Mouse (Mus musculus): ENCODE results near the gene Serping1.

The Serping1 gene

GRCm38 (mm10) chr2:84777706-84778105 is 2.5 kb upstream of the Serping1 start:
- DNase-seq, result no peak

- DNase-seq, result peak; percentile 34 to 43
Measured at GRCm38 (mm10) chr2:84775665-84776064, 421 bp upstream of the Serping1 start.

GRCm38 (mm10) chr2:84774751-84775150 is 493 bp downstream of the Serping1 start:
- peak; percentile 84 to 87 for DNase-seq

GRCm38 (mm10) chr2:84773195-84773594 is 2.0 kb downstream of the Serping1 start:
- peak; percentile 38 to 41 for DNase-seq

- DNase-seq, result no peak
Measured at GRCm38 (mm10) chr2:84772454-84772853, 2.8 kb downstream of the Serping1 start.

- no peak for DNase-seq
Measured at GRCm38 (mm10) chr2:84770501-84770900, 4.7 kb downstream of the Serping1 start.

GRCm38 (mm10) chr2:84762818-84763217 is 12.4 kb downstream of the Serping1 start:
- no peak for DNase-seq

GRCm38 (mm10) chr2:84762295-84762694 is 12.9 kb downstream of the Serping1 start:
- no peak for DNase-seq

- DNase-seq, result no peak
Measured at GRCm38 (mm10) chr2:84761840-84762239, 13.4 kb downstream of the Serping1 start.

GRCm38 (mm10) chr2:84761309-84761708 is 13.9 kb downstream of the Serping1 start:
- DNase-seq, result no peak

GRCm38 (mm10) chr2:84760777-84761176 is 14.5 kb downstream of the Serping1 start:
- peak in 1 of 2 experiments; percentile 7 for DNase-seq

GRCm38 (mm10) chr2:84758542-84759127 is 16.6 kb downstream of the Serping1 start:
- DNase-seq, result peak; percentile 72 to 86

GRCm38 (mm10) chr2:84757026-84757682 is 18.1 kb downstream of the Serping1 start:
- peak in 1 of 2 experiments; percentile 4 for DNase-seq

GRCm38 (mm10) chr2:84756245-84756644 is 19.0 kb downstream of the Serping1 start:
- no peak for DNase-seq

- DNase-seq, result no peak
Measured at GRCm38 (mm10) chr2:84750115-84750514, 25.1 kb downstream of the Serping1 start.

- peak in 1 of 2 experiments; percentile 56 for DNase-seq
Measured at GRCm38 (mm10) chr2:84744126-84744525, 31.1 kb downstream of the Serping1 start.

GRCm38 (mm10) chr2:84743561-84743960 is 31.7 kb downstream of the Serping1 start, which contains the start of gene Gm19426:
Gm19426 (minus strand) TSS chr2:84743655.
- peak; percentile 93 to 95 for DNase-seq

- DNase-seq, result peak; percentile 86 to 92
Measured at GRCm38 (mm10) chr2:84742451-84743283, 32.6 kb downstream of the Serping1 start.

GRCm38 (mm10) chr2:84741841-84742450 is 33.3 kb downstream of the Serping1 start:
- DNase-seq, result peak in 1 of 2 experiments; percentile 70

GRCm38 (mm10) chr2:84740608-84741333 is 34.5 kb downstream of the Serping1 start:
- DNase-seq, result peak in 1 of 2 experiments; percentile 54

- DNase-seq, result peak; percentile 63 to 74
Measured at GRCm38 (mm10) chr2:84738271-84738911, 36.9 kb downstream of the Serping1 start.

Measured in cerebellum, postnatal 10 days (tissue).